Mouse (Mus musculus) erythroblast, embryonic 14.5 days (primary cell): ENCODE data around the gene Rnf151.

ENCODE experiments used
- GATA1 ChIP-seq: IDR thresholded peaks from 2 replicates; pipeline ENCODE4 v1.6.1; 2012; ENCODE audit warnings: low read length, inconsistent platforms, mixed read lengths
- TAL1 ChIP-seq: IDR thresholded peaks from 3 replicates; pipeline ENCODE4 v1.6.1; 2012; ENCODE audit warnings: low read length, inconsistent platforms, mixed read lengths

DNA sequence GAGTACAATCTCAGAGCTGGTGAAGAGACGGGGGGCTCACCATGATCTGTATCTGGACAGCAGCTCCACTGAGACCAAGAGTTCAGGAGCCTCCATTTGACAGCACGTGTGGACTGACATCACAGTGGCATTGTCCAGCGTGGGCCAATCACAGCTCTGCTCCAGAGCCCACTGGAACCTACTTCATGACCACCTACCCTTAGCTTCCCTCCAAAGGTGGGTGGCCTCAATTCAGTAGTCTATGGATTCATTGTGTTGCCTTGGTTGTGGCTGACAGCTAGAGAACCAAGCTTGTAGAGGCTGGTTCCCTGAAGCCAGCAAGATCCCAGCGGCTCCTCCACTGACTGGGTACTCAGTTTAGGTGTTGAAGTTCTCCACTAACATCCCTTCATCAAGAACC lies at the start of gene Rnf151, which contains the start of gene Rps2:
- no peak for TF ChIP-seq GATA1
- TF ChIP-seq TAL1, result no peak
